Mouse (Mus musculus) heart, adult 2 months (tissue): ENCODE measurements around the gene Prpf40b.

Source experiments
- CTCF ChIP-seq: fragments of 200-600 bp; IDR thresholded peaks from 2 replicates; pipeline ENCODE4 v1.8.1; 2022; ENCODE audit warnings: antibody characterized with exemption, mild to moderate bottlenecking, moderate library complexity
- EP300 ChIP-seq: fragments of 200-500 bp; IDR thresholded peaks from 2 replicates; pipeline ENCODE4 v1.6.1; 2011; ENCODE audit warnings: low read depth, low read length, control low read depth; ENCODE audit not compliant: insufficient read depth
- POLR2A ChIP-seq: fragments of 200-500 bp; IDR thresholded peaks from 2 replicates; pipeline ENCODE4 v1.6.1; 2011; ENCODE audit warnings: mild to moderate bottlenecking, low read depth, low read length, control low read depth; ENCODE audit not compliant: insufficient read depth

GRCm38 (mm10) chr15:99251626-99252380 lies 43.1 kb upstream of the Prpf40b start, which contains the start of gene Mcrs1:
- TF ChIP-seq CTCF, result no peak
- TF ChIP-seq EP300, result 0 out of 2 replicates have a peak, but pooled peaks have one; percentile 61
- peak; percentile 65 for TF ChIP-seq POLR2A
